Mouse (Mus musculus) stomach, postnatal 0 days (tissue): ENCODE data around the gene Crct1.

Experiments used
- CTCF ChIP-seq: IDR thresholded peaks from 2 replicates; pipeline ENCODE4 v1.5.1; 2016; ENCODE audit warnings: antibody characterized with exemption, low read depth, mild to moderate bottlenecking, moderate library complexity
- EP300 ChIP-seq: optimal IDR thresholded peaks from 2 replicates; pipeline ENCODE3; 2016; ENCODE audit warnings: antibody characterized with exemption

DNA sequence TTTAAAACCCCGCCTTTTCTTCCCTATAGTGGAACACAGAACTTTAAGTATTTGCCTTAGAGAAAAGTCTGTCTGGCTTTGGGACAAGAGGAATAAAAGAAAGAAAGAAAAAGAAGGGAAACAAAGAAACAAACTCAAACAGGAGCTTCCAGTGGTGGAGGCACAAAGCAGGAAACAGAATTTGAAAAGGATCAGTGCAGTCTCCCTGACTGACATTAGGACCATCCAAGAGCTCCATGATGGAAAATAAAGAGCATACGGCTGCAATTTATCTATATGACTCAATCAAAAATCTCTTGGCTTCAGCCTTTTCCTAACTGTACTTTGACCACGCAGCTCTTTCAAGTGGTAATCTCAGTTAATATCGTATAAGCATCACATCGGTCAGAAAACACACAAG, 616 bp downstream of the Crct1 start:
- TF ChIP-seq CTCF (no peak), EP300 (no peak)
